Mouse (Mus musculus): Measurements from ENCODE around the gene Bcr. TPM values are rescaled to one million over a fixed set of nuclear protein-coding genes. Genes with fewer than 3 reads are reported as not detected.

Bcr gene
- total and polyA plus RNA-seq, 2 experiments from 2014 or later: 10.1 to 61.4 TPM

DNA sequence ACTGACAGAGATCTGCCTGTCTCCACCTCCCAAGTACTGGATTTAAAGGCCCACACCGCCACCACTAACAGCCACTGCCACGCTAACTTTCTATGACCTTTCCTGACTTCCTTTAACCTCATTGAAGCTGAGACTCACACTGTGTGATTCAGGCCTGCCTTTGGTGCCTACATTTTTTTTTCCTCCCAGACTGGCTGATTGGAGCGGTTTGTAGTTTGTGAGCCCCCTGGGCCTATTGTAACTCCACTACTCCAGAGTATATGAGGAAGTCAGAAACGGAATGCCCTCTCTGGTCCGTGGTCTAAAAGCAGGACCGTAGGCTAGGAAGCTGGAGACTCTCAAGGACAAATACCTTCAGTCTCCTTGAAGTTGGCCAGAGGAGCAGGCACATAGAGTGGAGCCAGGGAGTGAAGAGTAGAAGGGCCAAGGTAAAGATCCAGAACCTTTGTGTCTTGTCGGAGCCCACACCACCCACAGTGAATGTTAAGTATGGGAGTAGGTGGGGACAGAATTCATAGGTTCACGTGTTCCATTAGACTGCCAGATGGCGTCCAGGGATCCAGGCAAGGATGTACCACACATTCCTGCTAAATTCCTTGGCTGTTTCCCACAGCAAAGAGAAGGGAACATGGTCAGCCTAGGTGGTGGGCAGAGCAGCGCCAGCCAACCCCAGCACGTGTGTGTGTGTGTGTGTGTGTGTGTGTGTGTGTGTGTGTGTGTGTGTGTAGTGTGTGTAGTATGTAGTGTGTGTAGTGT, 51.2 kb downstream of the Bcr start:
- WGBS: 74% methylated on average over 11 of the region's 11 CpGs
- Histone ChIP-seq H3K27ac (no peak overlapping the region), H3K4me3 (ENCODE audit: low read length) (no peak overlapping the region), H3K9me3 (ENCODE audit: low read length) (no peaks in the 10 kb centered on the region), H3K4me2 (ENCODE audit: low read depth, low read length) (no peak overlapping the region), H3K27me3 (ENCODE audit: insufficient read depth, low read length) (no peaks in the 10 kb centered on the region), H3K4me1 (ENCODE audit: insufficient read depth, low read length) (peaks cover 9% of the 10 kb centered on the region), H3K9ac (replicated peaks; ENCODE audit: low read length) (no peak overlapping the region), H3K36me3 (ENCODE audit: insufficient read depth, low read length) (no peaks in the 10 kb centered on the region)
- TF ChIP-seq CTCF (IDR thresholded peaks at IDR 0.05; ENCODE audit: low read depth): no peak
- DNase-seq (ENCODE audit: low spot score): no peak
- ATAC-seq: 0 out of 2 replicates have a peak, but pooled peaks have one; percentile 10

DNA sequence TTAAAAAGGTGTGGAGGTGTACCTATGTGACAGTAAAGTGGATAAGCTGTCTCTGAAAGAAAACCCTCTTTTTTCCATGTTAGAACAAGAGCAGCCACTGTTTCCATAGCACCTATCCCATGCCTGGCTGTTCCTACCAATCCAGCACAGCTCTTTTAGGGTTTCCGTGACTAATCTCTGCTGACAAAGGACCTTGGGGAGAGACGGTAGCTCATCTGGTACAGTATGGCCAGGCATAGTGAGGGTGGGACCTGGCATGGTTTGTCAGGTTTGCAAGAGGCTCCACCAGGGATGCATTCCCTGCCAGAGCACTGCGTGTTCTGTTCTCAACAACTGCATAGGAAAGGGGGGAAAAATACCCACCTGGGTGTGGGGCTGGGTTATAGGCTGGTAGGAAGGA, 52.0 kb downstream of the Bcr start:
- Histone ChIP-seq H3K4me1 (ENCODE audit: insufficient read depth, low read length) (peaks cover 4% of the 10 kb centered on the region; the same call in 1 of the 2 replicates), H3K4me3 (ENCODE audit: low read length) (no peak overlapping the region), H3K9me3 (ENCODE audit: low read length) (no peaks in the 10 kb centered on the region), H3K27ac (no peak overlapping the region; the same call in 1 of the 2 replicates), H3K27me3 (ENCODE audit: insufficient read depth, low read length) (no peaks in the 10 kb centered on the region), H3K9ac (replicated peaks; ENCODE audit: low read length) (no peak overlapping the region), H3K4me2 (ENCODE audit: low read depth, low read length) (no peak overlapping the region), H3K36me3 (ENCODE audit: insufficient read depth, low read length) (no peaks in the 10 kb centered on the region)
- ATAC-seq: peak; percentile 57; the same call in 1 of the 2 replicates
- 41% methylated on average over 3 of the region's 3 CpGs for WGBS
- DNase-seq (ENCODE audit: low spot score): no peak
- TF ChIP-seq CTCF (IDR thresholded peaks at IDR 0.05; ENCODE audit: low read depth): no peak

DNA sequence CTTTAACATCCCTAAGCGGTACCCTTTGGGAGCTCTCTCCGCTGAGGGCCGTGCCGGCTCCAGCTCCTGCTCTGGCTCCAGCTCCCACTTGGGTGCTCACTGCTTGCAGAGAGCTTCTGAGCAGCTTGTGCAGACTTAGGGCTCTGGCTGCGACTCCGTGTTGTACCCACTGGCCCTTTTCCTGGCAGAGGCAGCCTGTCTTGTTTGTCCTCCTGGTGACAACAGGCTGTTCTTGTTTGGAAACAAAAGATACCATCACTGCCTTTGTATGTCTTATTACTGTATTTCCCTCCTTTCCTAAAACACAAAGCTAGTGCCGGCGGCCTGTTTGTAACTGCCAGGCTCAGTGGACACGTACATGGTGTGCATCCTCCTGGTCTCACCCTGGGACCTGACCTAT, 53.2 kb downstream of the Bcr start:
- Histone ChIP-seq H3K4me1 (ENCODE audit: insufficient read depth, low read length) (peaks cover 4% of the 10 kb centered on the region; the same call in 1 of the 2 replicates), H3K9me3 (ENCODE audit: low read length) (no peaks in the 10 kb centered on the region), H3K27me3 (ENCODE audit: insufficient read depth, low read length) (no peaks in the 10 kb centered on the region), H3K36me3 (ENCODE audit: insufficient read depth, low read length) (no peaks in the 10 kb centered on the region), H3K4me2 (ENCODE audit: low read depth, low read length) (no peak overlapping the region), H3K9ac (replicated peaks; ENCODE audit: low read length) (no peak overlapping the region), H3K4me3 (ENCODE audit: low read length) (no peak overlapping the region), H3K27ac (no peak overlapping the region)
- TF ChIP-seq CTCF (IDR thresholded peaks at IDR 0.05; ENCODE audit: low read depth): no peak
- no peak for DNase-seq (ENCODE audit: low spot score)
- no peak for ATAC-seq
- 58% methylated on average over 9 of the region's 9 CpGs for WGBS

DNA sequence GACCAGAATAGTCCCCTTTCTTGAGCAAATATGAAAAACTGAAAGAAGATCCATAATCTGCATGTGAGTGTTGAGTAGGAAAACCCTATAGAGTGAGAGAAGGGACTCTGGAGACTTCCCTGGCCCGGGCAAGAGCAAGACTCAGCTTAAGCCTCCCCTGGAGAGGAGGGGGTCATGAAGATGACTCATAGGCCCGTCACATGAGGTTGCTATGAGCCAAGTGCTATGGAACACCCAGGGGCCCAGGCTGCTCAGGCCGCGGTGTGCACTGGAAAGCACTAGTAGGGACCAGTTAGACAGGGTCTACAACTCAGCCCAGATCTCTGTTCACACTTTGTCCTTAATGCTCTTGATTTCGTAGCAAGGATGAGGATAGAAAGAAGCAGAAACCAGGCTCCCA, 54.8 kb downstream of the Bcr start:
- no peaks in the 10 kb centered on the region for H3K9me3 ChIP-seq (ENCODE audit: low read length)
- no peak for ATAC-seq
- DNase-seq (ENCODE audit: low spot score): no peak
- peaks cover 4% of the 10 kb centered on the region; the same call in 1 of the 2 replicates for H3K4me1 ChIP-seq (ENCODE audit: insufficient read depth, low read length)
- no peak overlapping the region for H3K9ac ChIP-seq (replicated peaks; ENCODE audit: low read length)
- 85% methylated on average over 5 of the region's 5 CpGs for WGBS
- H3K36me3 ChIP-seq (ENCODE audit: insufficient read depth, low read length): no peaks in the 10 kb centered on the region
- TF ChIP-seq CTCF (IDR thresholded peaks at IDR 0.05; ENCODE audit: low read depth): no peak
- no peak overlapping the region for H3K27ac ChIP-seq
- H3K4me3 ChIP-seq (ENCODE audit: low read length): no peak overlapping the region
- H3K27me3 ChIP-seq (ENCODE audit: insufficient read depth, low read length): no peaks in the 10 kb centered on the region
- no peak overlapping the region for H3K4me2 ChIP-seq (ENCODE audit: low read depth, low read length)

DNA sequence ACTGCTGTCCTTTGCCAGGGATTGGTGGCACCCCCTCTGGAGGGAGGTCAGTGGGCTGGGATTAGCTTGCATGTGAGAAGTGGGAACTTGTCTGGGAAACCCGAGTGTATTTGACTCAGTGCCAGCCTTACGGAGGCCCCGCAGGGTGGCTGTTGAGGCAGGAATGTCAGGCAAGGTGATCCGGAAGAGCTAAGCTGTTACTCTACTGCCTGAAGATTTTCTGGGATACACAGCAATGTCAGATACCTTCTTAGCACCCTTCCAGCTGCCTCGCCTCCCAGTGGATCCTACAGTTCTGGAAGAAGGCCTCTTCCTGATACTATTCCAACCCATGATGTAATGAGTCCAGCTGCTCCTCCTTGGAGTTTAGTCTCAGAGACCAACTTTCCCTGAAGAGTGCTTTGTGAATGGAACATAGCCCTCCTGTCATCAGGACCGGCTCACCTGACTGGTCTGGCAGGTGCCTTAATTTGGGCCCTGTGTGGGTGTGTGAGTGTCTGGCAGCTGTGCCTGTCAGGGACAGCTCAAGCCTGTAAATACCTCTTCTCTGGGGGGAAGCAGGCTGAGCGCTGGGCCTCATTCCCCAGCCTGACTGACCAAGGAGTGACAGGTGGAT, 56.6 kb downstream of the Bcr start:
- H3K36me3 ChIP-seq (ENCODE audit: insufficient read depth, low read length): no peaks in the 10 kb centered on the region
- no peak overlapping the region for H3K4me3 ChIP-seq (ENCODE audit: low read length)
- peaks cover 4% of the 10 kb centered on the region; the same call in 1 of the 2 replicates for H3K4me1 ChIP-seq (ENCODE audit: insufficient read depth, low read length)
- ATAC-seq: no peak
- DNase-seq (ENCODE audit: low spot score): no peak
- no peak overlapping the region for H3K4me2 ChIP-seq (ENCODE audit: low read depth, low read length)
- 52% methylated on average over 7 of the region's 7 CpGs for WGBS
- H3K9ac ChIP-seq (replicated peaks; ENCODE audit: low read length): no peak overlapping the region
- no peaks in the 10 kb centered on the region for H3K27me3 ChIP-seq (ENCODE audit: insufficient read depth, low read length)
- H3K27ac ChIP-seq: no peak overlapping the region
- H3K9me3 ChIP-seq (ENCODE audit: low read length): no peaks in the 10 kb centered on the region
- no peak for TF ChIP-seq CTCF (IDR thresholded peaks at IDR 0.05; ENCODE audit: low read depth)

DNA sequence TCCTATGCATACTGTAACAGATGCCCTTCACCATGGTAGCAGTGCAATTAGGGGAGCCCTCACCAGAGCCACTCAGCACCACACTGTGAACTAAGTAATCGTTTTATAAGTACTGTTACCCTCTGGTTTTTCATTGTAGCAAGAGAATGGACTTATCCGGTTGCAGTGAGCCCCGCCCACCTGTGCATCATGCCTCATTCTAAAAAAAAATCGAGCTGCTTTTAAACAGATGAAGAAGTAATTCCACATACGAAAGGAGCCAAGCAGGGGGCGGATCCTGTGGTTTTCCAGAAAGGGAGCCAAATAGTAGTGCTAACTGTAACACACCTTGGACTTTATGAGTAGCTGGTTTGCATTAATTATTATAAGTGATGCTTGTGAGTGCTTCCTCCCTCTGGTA, 58.1 kb downstream of the Bcr start:
- H3K4me2 ChIP-seq (ENCODE audit: low read depth, low read length): no peak overlapping the region
- WGBS: 77% methylated on average over 6 of the region's 6 CpGs
- no peak overlapping the region for H3K27ac ChIP-seq
- H3K36me3 ChIP-seq (ENCODE audit: insufficient read depth, low read length): no peaks in the 10 kb centered on the region
- 0 out of 2 replicates have a peak, but pooled peaks cover 4% of the 10 kb centered on the region for H3K4me1 ChIP-seq (ENCODE audit: insufficient read depth, low read length)
- H3K4me3 ChIP-seq (ENCODE audit: low read length): no peak overlapping the region
- no peak for ATAC-seq
- H3K9ac ChIP-seq (replicated peaks; ENCODE audit: low read length): no peak overlapping the region
- TF ChIP-seq CTCF (IDR thresholded peaks at IDR 0.05; ENCODE audit: low read depth): no peak
- no peaks in the 10 kb centered on the region for H3K27me3 ChIP-seq (ENCODE audit: insufficient read depth, low read length)
- DNase-seq (ENCODE audit: low spot score): no peak
- no peaks in the 10 kb centered on the region for H3K9me3 ChIP-seq (ENCODE audit: low read length)

DNA sequence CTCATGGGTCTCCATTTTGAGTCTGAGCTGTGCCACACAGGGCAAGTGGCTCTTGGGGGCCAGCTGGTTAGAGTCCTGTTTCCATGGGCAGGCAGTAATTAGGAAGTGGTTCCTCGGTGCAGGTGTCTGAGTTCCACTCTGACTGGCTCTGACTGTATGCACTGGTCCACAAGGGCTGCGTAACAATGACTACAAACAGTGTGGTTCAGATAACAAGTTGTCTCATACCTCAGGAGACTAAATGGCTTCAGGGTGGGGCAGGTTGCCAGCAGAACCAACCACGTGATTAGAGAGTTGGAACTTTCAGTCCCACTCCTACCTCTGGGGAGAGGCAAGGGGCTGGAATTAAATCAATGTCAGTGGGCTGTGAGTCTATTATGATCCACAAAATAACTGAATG, 59.0 kb downstream of the Bcr start:
- no peaks in the 10 kb centered on the region for H3K36me3 ChIP-seq (ENCODE audit: insufficient read depth, low read length)
- TF ChIP-seq CTCF (IDR thresholded peaks at IDR 0.05; ENCODE audit: low read depth): no peak
- H3K27me3 ChIP-seq (ENCODE audit: insufficient read depth, low read length): no peaks in the 10 kb centered on the region
- 68% methylated on average over 3 of the region's 3 CpGs for WGBS
- ATAC-seq (0 out of 2 replicates have a peak, but pooled peaks have one; percentile 10), DNase-seq (ENCODE audit: low spot score) (no peak)
- H3K4me2 ChIP-seq (ENCODE audit: low read depth, low read length): no peak overlapping the region
- no peak overlapping the region for H3K4me3 ChIP-seq (ENCODE audit: low read length)
- no peak overlapping the region for H3K27ac ChIP-seq
- H3K4me1 ChIP-seq (ENCODE audit: insufficient read depth, low read length): 0 out of 2 replicates have a peak, but pooled peaks cover 4% of the 10 kb centered on the region
- no peaks in the 10 kb centered on the region for H3K9me3 ChIP-seq (ENCODE audit: low read length)
- no peak overlapping the region for H3K9ac ChIP-seq (replicated peaks; ENCODE audit: low read length)

Measured in hindbrain, postnatal 0 days (tissue).